Mouse (Mus musculus): ENCODE measurements around the gene Ptpa. TPM values are rescaled to one million over a fixed set of nuclear protein-coding genes. Genes with fewer than 3 reads are reported as not detected.
"Not testable (repeated sequence)": the region's sequence is repeated elsewhere in the genome, so short reads cannot be mapped to it uniquely, and the experiment has no call there.

Gene Ptpa
- polyA plus RNA-seq, 1 experiment from 2014 or later, result 145 TPM

GRCm38 (mm10) chr2:30403870-30404269 is 12.0 kb upstream of the Ptpa start:
- no peak overlapping the region for H3K9ac ChIP-seq
- H3K4me3 ChIP-seq, result no peak overlapping the region
- H3K9me3 ChIP-seq, result no peaks in the 10 kb centered on the region
- 90% methylated on average over 1 of the region's 1 CpGs for WGBS
- no peaks in the 10 kb centered on the region for H3K4me1 ChIP-seq
- H3K4me2 ChIP-seq (replicated peaks), result no peak overlapping the region
- no peak overlapping the region for H3K27ac ChIP-seq
- ATAC-seq (ENCODE audit: insufficient number of reproducible peaks, insufficient read depth, low FRiP score, low TSS enrichment), result no peak
- H3K36me3 ChIP-seq, result peaks cover 53% of the 10 kb centered on the region
- H3K27me3 ChIP-seq, result no peaks in the 10 kb centered on the region

DNA sequence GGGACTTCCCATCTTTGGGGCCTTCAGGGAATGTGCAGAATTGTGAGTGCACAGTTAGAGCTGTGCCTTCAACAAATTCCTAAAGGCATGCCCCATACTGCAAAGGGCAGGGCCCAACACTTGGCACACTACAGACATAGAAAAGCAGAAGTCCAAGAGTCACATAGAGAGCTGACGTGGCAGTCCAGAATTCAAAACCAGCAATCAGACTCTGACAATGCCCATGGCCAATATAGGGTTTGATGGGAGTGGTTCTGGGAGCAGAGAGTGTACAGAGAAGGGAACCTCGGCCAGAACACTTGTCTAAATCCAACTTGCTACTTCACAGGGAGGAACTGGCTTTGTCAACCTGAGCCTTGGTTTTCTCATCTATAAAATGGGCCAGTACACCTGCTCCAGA is 8.6 kb upstream of the Ptpa start:
- no peak overlapping the region for H3K27ac ChIP-seq
- no peak overlapping the region for H3K9ac ChIP-seq
- no peak for ATAC-seq (ENCODE audit: insufficient number of reproducible peaks, insufficient read depth, low FRiP score, low TSS enrichment)
- H3K4me1 ChIP-seq, result no peaks in the 10 kb centered on the region
- no peaks in the 10 kb centered on the region for H3K27me3 ChIP-seq
- H3K9me3 ChIP-seq, result no peaks in the 10 kb centered on the region
- H3K4me2 ChIP-seq (replicated peaks), result no peak overlapping the region
- WGBS, result 81% methylated on average over 2 of the region's 2 CpGs
- no peak overlapping the region for H3K4me3 ChIP-seq
- peaks cover 43% of the 10 kb centered on the region for H3K36me3 ChIP-seq

DNA sequence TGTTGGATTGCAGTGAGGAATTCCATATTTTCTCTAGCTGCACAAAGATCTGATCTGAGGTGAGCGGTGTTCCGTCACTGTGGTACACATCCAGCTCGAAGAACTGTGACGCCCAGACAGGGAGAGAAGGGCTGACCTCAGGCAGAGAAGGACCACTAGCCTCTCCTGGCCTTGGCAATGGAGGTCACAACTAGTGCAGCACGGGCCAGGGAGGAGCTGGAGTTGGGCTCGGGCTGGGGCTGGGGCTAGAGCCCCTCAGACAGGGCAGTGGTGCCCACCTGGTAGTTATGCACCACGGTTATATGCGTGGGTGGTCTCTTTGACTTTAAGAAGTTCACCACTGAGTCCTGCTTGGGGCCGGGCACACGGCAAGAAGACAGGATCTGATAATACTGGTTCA is 8.1 kb upstream of the Ptpa start:
- no peak overlapping the region for H3K27ac ChIP-seq
- peaks cover 37% of the 10 kb centered on the region for H3K36me3 ChIP-seq
- H3K4me3 ChIP-seq, result no peak overlapping the region

GRCm38 (mm10) chr2:30408452-30409100 is 7.3 kb upstream of the Ptpa start:
- no peaks in the 10 kb centered on the region for H3K9me3 ChIP-seq
- no peak overlapping the region for H3K27ac ChIP-seq
- no peak overlapping the region for H3K4me3 ChIP-seq
- peaks cover 31% of the 10 kb centered on the region for H3K36me3 ChIP-seq
- no peak for ATAC-seq (ENCODE audit: insufficient number of reproducible peaks, insufficient read depth, low FRiP score, low TSS enrichment)
- H3K27me3 ChIP-seq, result no peaks in the 10 kb centered on the region
- WGBS, result 85% methylated on average over 8 of the region's 8 CpGs
- H3K4me2 ChIP-seq (replicated peaks), result no peak overlapping the region
- H3K9ac ChIP-seq, result no peak overlapping the region
- H3K4me1 ChIP-seq, result no peaks in the 10 kb centered on the region

More for the DNA sequence above, 8.1 kb upstream of the Ptpa start:
- Histone ChIP-seq H3K9ac (no peak overlapping the region), H3K4me1 (no peaks in the 10 kb centered on the region), H3K4me2 (replicated peaks) (no peak overlapping the region), H3K27me3 (no peaks in the 10 kb centered on the region), H3K9me3 (no peaks in the 10 kb centered on the region)
- ATAC-seq (ENCODE audit: insufficient number of reproducible peaks, insufficient read depth, low FRiP score, low TSS enrichment), result no peak
- WGBS, result 91% methylated on average over 10 of the region's 10 CpGs

DNA sequence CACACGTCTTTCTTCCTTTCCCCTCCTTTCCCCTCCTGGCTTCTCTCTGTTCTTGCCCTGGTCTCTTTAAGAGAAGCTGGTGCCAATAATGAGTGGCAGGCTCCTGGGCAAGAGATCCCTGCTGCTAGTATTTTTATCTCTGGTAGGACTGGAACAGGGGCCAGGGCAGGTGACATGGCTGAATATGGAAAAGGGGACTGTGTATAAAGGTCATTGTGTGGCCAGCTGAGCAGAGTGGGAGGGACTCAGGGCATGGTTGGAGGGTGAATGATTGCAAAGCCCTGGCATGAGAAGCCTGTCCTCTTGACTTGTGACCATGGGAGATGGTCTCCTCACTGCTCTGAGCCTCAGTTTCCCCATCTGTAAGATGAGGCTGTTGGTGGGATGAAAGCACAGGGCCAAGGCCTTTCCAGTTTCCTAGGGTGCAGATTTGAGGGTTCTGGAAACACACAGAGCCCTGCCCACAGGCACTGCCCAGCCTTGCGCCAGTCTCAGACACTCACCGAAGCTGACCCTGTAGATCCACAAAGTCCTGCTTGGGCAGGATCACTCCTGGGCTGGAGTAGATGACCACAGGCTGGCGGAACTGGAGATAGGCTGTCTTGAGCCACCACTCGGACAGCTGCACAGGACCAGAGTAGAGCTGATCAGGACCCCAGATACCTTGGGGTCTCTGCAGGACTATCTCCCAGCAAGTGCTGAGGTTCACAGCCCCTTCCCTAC is 6.2 kb upstream of the Ptpa start:
- ATAC-seq (ENCODE audit: insufficient number of reproducible peaks, insufficient read depth, low FRiP score, low TSS enrichment), result no peak
- 88% methylated on average over 5 of the region's 5 CpGs for WGBS
- Histone ChIP-seq H3K4me1 (0 out of 2 replicates have a peak, but pooled peaks cover 2% of the 10 kb centered on the region), H3K27me3 (no peaks in the 10 kb centered on the region), H3K9ac (no peak overlapping the region), H3K9me3 (no peaks in the 10 kb centered on the region), H3K36me3 (peaks cover 31% of the 10 kb centered on the region), H3K27ac (no peak overlapping the region), H3K4me2 (replicated peaks) (no peak overlapping the region), H3K4me3 (no peak overlapping the region)

GRCm38 (mm10) chr2:30413038-30413973 is 2.5 kb upstream of the Ptpa start:
- Histone ChIP-seq H3K4me2 (replicated peaks) (no peak overlapping the region), H3K27me3 (no peaks in the 10 kb centered on the region), H3K4me1 (peaks cover 14% of the 10 kb centered on the region), H3K9me3 (no peaks in the 10 kb centered on the region), H3K4me3 (no peak overlapping the region), H3K27ac (no peak overlapping the region), H3K9ac (no peak overlapping the region; the same call in 1 of the 2 replicates), H3K36me3 (peaks cover 15% of the 10 kb centered on the region; the same call in 1 of the 2 replicates)
- no peak for ATAC-seq (ENCODE audit: insufficient number of reproducible peaks, insufficient read depth, low FRiP score, low TSS enrichment)
- 82% methylated on average over 15 of the region's 16 CpGs for WGBS

DNA sequence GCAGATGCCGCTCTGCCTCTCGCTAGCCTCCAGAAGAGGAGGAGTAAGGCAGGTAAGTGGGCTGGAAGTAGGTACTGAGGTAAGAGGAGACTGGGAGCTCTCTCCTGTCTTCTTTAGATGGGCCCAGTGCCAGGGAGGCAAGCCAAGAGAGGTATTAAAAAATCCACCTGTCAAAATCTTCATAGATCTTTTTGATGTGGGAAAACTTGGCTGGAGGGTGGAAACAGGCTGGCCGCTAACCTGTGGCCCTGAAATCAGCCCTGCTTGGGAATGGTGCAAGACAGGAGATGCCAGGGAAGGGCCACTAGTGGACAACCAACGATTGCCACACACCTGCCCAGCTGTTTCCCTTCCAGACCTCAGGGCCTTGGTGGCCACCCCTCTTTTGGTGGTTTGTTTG is 1.7 kb upstream of the Ptpa start:
- H3K4me2 ChIP-seq (replicated peaks), result 0 out of 2 replicates have a peak overlapping the region, but pooled peaks have one; percentile 76
- WGBS, result 87% methylated on average over 4 of the region's 4 CpGs
- H3K4me3 ChIP-seq, result no peak overlapping the region
- peaks cover 22% of the 10 kb centered on the region for H3K4me1 ChIP-seq
- H3K27me3 ChIP-seq, result no peaks in the 10 kb centered on the region
- H3K27ac ChIP-seq, result no peak overlapping the region
- no peaks in the 10 kb centered on the region for H3K9me3 ChIP-seq
- no peak for ATAC-seq (ENCODE audit: insufficient number of reproducible peaks, insufficient read depth, low FRiP score, low TSS enrichment)
- no peak overlapping the region; the same call in 1 of the 2 replicates for H3K9ac ChIP-seq
- peaks cover 15% of the 10 kb centered on the region; the same call in 1 of the 2 replicates for H3K36me3 ChIP-seq

DNA sequence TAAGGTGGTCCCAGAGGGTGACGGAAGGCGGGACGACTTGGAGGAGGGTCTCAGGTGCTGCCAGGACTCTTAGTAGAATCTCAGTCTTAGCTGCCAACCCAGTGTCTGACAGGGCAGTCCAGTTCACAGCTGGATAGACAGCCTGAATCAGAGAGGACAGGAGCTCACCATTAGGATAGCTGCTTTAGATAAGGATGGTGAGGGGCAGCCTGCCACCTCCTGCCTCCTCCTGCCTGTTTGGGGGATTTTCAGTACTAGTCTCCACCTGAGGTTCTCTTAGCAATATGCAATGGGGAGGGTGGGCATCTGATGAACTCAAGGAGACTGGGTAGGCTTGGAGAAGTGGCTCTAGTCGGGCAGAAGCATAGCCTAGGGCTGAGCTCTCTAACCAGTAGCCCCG is 1.2 kb upstream of the Ptpa start:
- Histone ChIP-seq H3K4me2 (replicated peaks) (peak overlapping the region; percentile 76), H3K27me3 (no peaks in the 10 kb centered on the region), H3K4me3 (peak overlapping the region; percentile 74), H3K9me3 (no peaks in the 10 kb centered on the region), H3K4me1 (peaks cover 23% of the 10 kb centered on the region), H3K9ac (no peak overlapping the region), H3K27ac (no peak overlapping the region), H3K36me3 (peaks cover 10% of the 10 kb centered on the region; the same call in 1 of the 2 replicates)
- WGBS, result 51% methylated on average over 5 of the region's 5 CpGs
- no peak for ATAC-seq (ENCODE audit: insufficient number of reproducible peaks, insufficient read depth, low FRiP score, low TSS enrichment)

DNA sequence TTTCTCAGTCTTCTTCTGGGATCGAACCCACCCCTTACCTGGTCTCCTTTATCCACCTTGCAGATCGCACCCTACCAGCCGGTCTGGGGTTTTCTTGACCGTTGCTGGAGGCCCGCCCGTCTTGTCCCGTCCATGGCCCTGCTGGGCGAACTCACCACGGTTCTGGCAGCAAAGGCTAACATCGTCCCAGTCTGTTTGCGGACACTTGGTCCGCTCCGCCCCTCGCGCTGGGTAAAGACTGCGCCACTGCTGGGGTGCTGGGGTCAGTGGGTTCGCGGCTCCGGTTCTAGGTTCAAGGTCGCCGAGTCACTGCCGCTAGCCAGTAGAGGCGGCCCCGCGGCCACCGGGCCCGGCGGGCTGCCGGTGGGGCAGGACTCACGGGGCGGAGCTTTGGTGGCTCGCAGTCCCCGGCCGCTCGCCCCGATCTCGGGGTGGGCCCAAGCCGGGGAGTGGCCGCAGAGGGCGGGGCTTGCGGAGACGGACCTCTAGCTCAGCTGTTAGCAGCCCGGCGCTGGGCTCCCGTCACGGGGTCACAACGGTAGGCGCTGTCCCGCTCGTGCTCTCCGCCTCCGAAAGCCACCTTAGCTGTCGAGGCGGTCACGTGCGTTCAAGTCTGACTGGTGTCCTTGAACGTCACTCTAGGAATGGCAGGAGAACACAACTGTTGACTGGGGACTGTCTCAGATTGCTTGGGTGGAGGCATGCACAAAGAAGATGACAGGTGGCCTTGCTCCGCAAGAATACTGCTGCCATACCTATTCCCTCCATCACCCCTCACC is 493 bp upstream of the Ptpa start, which contains the start of gene Crat:
Crat (minus strand) TSS at position 657 of the 779 bp plus-strand sequence.
- Histone ChIP-seq H3K27me3 (no peaks in the 10 kb centered on the region), H3K4me3 (peak within 1 kb of the TSS; percentile 74), H3K4me1 (peaks cover 23% of the 10 kb centered on the region), H3K9ac (peak within 1 kb of the TSS; percentile 82), H3K27ac (peak within 1 kb of the TSS; percentile 96), H3K4me2 (replicated peaks) (peak within 1 kb of the TSS; percentile 76), H3K36me3 (0 out of 2 replicates have a peak, but pooled peaks cover 4% of the 10 kb centered on the region), H3K9me3 (no peaks in the 10 kb centered on the region)
- ATAC-seq (ENCODE audit: insufficient number of reproducible peaks, insufficient read depth, low FRiP score, low TSS enrichment), result peak; percentile 83
- under 1% methylated on average over 56 of the region's 58 CpGs for WGBS

GRCm38 (mm10) chr2:30416649-30416965 is 768 bp downstream of the Ptpa start:
- Histone ChIP-seq H3K4me1 (peaks cover 28% of the 10 kb centered on the region), H3K9ac (peak overlapping the region; percentile 82), H3K27ac (peak overlapping the region; percentile 96), H3K27me3 (no peaks in the 10 kb centered on the region), H3K36me3 (no peaks in the 10 kb centered on the region), H3K9me3 (no peaks in the 10 kb centered on the region), H3K4me2 (replicated peaks) (peak overlapping the region; percentile 76), H3K4me3 (peak overlapping the region; percentile 74)
- under 1% methylated on average over 7 of the region's 7 CpGs for WGBS
- no peak for ATAC-seq (ENCODE audit: insufficient number of reproducible peaks, insufficient read depth, low FRiP score, low TSS enrichment)

GRCm38 (mm10) chr2:30417154-30417553 is 1.3 kb downstream of the Ptpa start:
- ATAC-seq (ENCODE audit: insufficient number of reproducible peaks, insufficient read depth, low FRiP score, low TSS enrichment); H3K9me3 ChIP-seq; H3K27ac ChIP-seq; H3K36me3 ChIP-seq; H3K9ac ChIP-seq; H3K27me3 ChIP-seq: not testable (repeated sequence)
- Histone ChIP-seq H3K4me2 (replicated peaks) (peak overlapping the region; percentile 76), H3K4me3 (peak overlapping the region; percentile 74; the same call in 1 of the 2 replicates), H3K4me1 (peaks cover 28% of the 10 kb centered on the region)
- WGBS, result 80% methylated on average over 6 of the region's 6 CpGs
